Mouse (Mus musculus) spleen, adult 18-20 months (tissue): ENCODE measurements around the gene Cntn1.

Source experiments
- DNase-seq, 2 experiments: peaks; one replicate each; pipeline ENCODE4 v3.0.0; 2022; ENCODE audit warnings: mixed read lengths in 2 of 2

Cntn1 gene

GRCm38 (mm10) chr15:92141972-92142371 lies 91.0 kb downstream of the Cntn1 start:
- DNase-seq: no peak

- DNase-seq: no peak
These were observed 104.0 kb downstream of the Cntn1 start for GRCm38 (mm10) chr15:92154921-92155320.

GRCm38 (mm10) chr15:92160855-92161162 lies 109.8 kb downstream of the Cntn1 start:
- no peak for DNase-seq

GRCm38 (mm10) chr15:92161163-92162025 lies 110.4 kb downstream of the Cntn1 start:
- DNase-seq: no peak

- no peak for DNase-seq
These were observed 111.9 kb downstream of the Cntn1 start for GRCm38 (mm10) chr15:92162835-92163234.

- DNase-seq: no peak
These were observed 113.2 kb downstream of the Cntn1 start for GRCm38 (mm10) chr15:92164127-92164526.

- DNase-seq: no peak
These were observed 115.3 kb downstream of the Cntn1 start for GRCm38 (mm10) chr15:92166266-92166665.

- no peak for DNase-seq
These were observed 124.8 kb downstream of the Cntn1 start for GRCm38 (mm10) chr15:92175739-92176138.

GRCm38 (mm10) chr15:92177413-92177812 lies 126.4 kb downstream of the Cntn1 start:
- no peak for DNase-seq

GRCm38 (mm10) chr15:92185484-92185883 lies 134.5 kb downstream of the Cntn1 start:
- no peak for DNase-seq

GRCm38 (mm10) chr15:92190000-92190399 lies 139.0 kb downstream of the Cntn1 start:
- DNase-seq: no peak

- no peak for DNase-seq
These were observed 149.5 kb downstream of the Cntn1 start for GRCm38 (mm10) chr15:92200326-92200985.

GRCm38 (mm10) chr15:92206695-92207094 lies 155.7 kb downstream of the Cntn1 start:
- no peak for DNase-seq

GRCm38 (mm10) chr15:92209778-92210177 lies 158.8 kb downstream of the Cntn1 start:
- no peak for DNase-seq

- DNase-seq: no peak
These were observed 159.7 kb downstream of the Cntn1 start for GRCm38 (mm10) chr15:92210486-92211235.

- no peak for DNase-seq
These were observed 164.9 kb downstream of the Cntn1 start for GRCm38 (mm10) chr15:92215841-92216240.

GRCm38 (mm10) chr15:92221446-92221845 lies 170.5 kb downstream of the Cntn1 start:
- no peak for DNase-seq

- DNase-seq: no peak
These were observed 180.4 kb downstream of the Cntn1 start for GRCm38 (mm10) chr15:92231386-92231785.

- no peak for DNase-seq
These were observed 184.9 kb downstream of the Cntn1 start for GRCm38 (mm10) chr15:92235836-92236235.

- peak in 1 of 2 experiments; percentile 26 for DNase-seq
These were observed 214.2 kb downstream of the Cntn1 start for GRCm38 (mm10) chr15:92264980-92265707.

GRCm38 (mm10) chr15:92268341-92268740 lies 217.4 kb downstream of the Cntn1 start:
- no peak for DNase-seq

GRCm38 (mm10) chr15:92268741-92269322 lies 217.9 kb downstream of the Cntn1 start:
- DNase-seq: no peak
